ENCODE assay signal across 1 mouse cellular context in the genomic region with DNA sequence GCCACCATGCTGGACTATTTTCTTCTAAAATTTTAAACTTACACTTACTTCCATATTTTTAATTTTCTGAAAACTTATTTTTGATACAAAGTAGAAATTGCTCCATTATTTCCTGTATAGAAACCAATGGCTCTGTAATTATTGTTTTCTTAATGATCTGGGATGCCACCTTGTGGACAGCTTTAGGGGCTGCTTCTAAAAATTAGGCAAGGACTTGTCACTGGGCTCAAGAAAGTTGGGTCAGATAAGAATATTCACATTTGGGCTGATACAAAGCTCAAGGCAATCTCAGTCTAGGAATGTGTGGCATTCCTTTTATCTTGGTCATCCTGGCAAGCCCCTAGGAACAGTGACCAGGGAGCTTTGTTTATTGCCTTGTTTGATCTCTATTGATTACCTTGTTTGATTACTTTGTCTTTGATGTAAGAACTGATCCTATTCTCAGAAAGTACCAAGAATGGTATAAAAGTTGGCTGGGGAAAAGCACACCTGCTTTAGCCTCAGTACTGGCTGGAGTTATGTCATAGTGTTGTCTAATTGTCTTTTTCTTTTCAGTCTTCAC.
TF ChIP-seq lines count a peak whose summit lies in the region.

No protein-coding gene starts in this region.

TF ChIP-seq in CH12.LX, 34 proteins besides CTCF, POLR2A, EP300 and RAD21 (continued from another document):
- TF ChIP-seq USF2 (conservative IDR thresholded peaks at IDR 0.05; ENCODE audit: low read depth, low read length) (no peak), MEF2A (IDR thresholded peaks at IDR 0.05; ENCODE audit: borderline replicate concordance, low read depth, low read length) (no peak)
